Mouse (Mus musculus) hindbrain, embryonic 11.5 days (tissue): ENCODE measurements around the gene Ikzf1. TPM values are rescaled to one million over a fixed set of nuclear protein-coding genes. Genes with fewer than 3 reads are reported as not detected.

Experiments
- ATAC-seq: fragments of 200-750 bp; cut with Nextera tagmentation; 2 replicates; pipeline ENCODE4 v1.8.0; 2017; ENCODE audit warnings: mild to moderate bottlenecking, moderate TSS enrichment, moderate library complexity; ENCODE audit not compliant: low FRiP score
- DNase-seq: peaks from one replicate; pipeline ENCODE4 v3.0.0-alpha.2; 2015; ENCODE audit warnings: low spot score
- H3K27ac ChIP-seq: fragments of 300-500 bp; sonication (generic); 2 replicates; pipeline ENCODE4 v1.5.1; 2014; ENCODE audit warnings: mild to moderate bottlenecking, low read depth, low read length
- H3K27me3 ChIP-seq: fragments of 300-500 bp; sonication (generic); 2 replicates; pipeline ENCODE4 v1.6.1; 2014; ENCODE audit warnings: mild to moderate bottlenecking, low read length, moderate library complexity, mixed read lengths; ENCODE audit not compliant: control insufficient read depth, insufficient read depth
- H3K36me3 ChIP-seq: fragments of 300-500 bp; sonication (generic); 2 replicates; pipeline ENCODE4 v1.6.1; 2014; ENCODE audit warnings: mild to moderate bottlenecking, low read length, moderate library complexity, mixed read lengths; ENCODE audit not compliant: control insufficient read depth, insufficient read depth
- H3K4me1 ChIP-seq: fragments of 300-500 bp; sonication (generic); replicated peaks from 2 replicates; pipeline ENCODE4 v1.6.1; 2014; ENCODE audit warnings: low read length, mixed read lengths; ENCODE audit not compliant: control insufficient read depth, insufficient read depth
- H3K4me2 ChIP-seq: fragments of 300-500 bp; sonication (generic); replicated peaks from 2 replicates; pipeline ENCODE4 v1.6.1; 2014; ENCODE audit warnings: mild to moderate bottlenecking, low read depth, low read length
- H3K4me3 ChIP-seq: fragments of 300-500 bp; sonication (generic); 2 replicates; pipeline ENCODE4 v1.5.1; 2014; ENCODE audit warnings: low read depth, low read length
- H3K9ac ChIP-seq: fragments of 300-500 bp; sonication (generic); 2 replicates; pipeline ENCODE4 v1.6.1; 2014; ENCODE audit warnings: low read depth, low read length
- H3K9me3 ChIP-seq: fragments of 300-500 bp; sonication (generic); 2 replicates; pipeline ENCODE4 v1.6.1; 2016; ENCODE audit warnings: low read length; ENCODE audit not compliant: control insufficient read depth
- WGBS: fragments of 180-500 bp; shearing (Covaris S2); extraction: QIAGEN DNeasy Blood & Tissue Kit; methylation state at CpG from one replicate; pipeline ENCODE4 v1.1.7; 2014; 5-methylcytosine and 5-hydroxymethylcytosine counted together
- polyA plus RNA-seq: library from polyadenylated mRNA; unstranded; fragments of >200 nt; fragmentation: Nextera tagmentation; extraction: Ambion mirVana; gene quantifications from 2 replicates; pipeline ENCODE4 v1.2.1, GENCODE M21; 2014

Gene Ikzf1
- polyA plus RNA-seq, 1 experiment from 2014 or later = 3.5 TPM

DNA sequence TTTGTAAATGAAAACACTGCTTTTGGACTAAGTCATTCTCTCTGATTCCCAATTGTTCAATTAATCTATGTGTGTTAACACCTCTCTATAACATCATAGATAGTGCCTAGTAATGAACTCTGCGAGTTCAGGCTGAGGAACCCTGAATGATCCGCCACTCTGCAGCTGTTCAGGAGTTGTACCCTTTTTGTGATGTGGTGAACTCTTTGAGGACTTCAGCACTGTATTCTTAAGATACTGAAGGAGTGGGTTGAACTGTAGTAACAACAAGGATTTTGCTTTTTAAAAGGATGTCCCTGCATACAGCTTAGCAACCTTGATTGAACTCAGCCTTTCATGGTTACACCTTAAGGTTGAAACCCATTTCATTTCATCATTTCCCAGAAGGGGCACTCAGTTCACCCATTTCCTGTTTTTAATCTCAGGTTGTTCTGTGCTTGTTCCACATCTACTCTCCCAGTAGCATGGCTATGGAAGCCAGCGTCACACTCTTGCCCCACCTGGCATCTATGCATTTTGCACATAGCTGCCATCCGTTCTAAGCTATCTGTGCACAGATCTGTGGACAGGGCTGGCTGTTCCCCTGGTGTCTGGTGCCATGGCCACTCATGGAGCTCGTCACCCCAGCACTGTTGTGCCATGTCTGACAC lies 41.2 kb downstream of the Ikzf1 start:
- WGBS = 89% methylated on average over 5 of the region's 5 CpGs

DNA sequence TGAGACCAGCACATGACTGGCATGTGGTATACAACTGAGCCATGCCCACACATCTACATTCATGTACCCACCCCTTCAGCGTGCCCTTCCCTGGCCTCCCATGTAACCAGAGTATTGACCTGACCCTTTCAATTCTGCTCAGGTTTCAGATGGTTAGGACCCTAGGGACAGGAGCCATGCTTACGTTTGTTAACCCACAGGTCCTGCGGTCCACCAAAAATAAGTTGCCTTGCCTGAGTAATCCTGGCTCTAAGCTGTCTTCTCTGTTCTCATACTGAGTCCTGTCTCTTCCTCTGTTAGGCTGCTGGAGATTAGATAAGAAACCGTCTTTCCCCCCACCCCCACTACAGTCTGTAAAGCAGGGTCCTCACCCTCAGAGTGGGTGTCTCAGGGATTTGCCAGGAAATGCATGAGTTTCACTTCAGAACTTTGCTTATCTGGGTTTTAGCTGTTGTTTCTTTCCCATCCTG lies 42.0 kb downstream of the Ikzf1 start:
- WGBS = 74% methylated on average over 4 of the region's 4 CpGs
- Histone ChIP-seq H3K9me3 (no peaks in the 10 kb centered on the region), H3K27me3 (no peaks in the 10 kb centered on the region), H3K27ac (no peak overlapping the region), H3K4me1 (no peaks in the 10 kb centered on the region), H3K4me3 (no peak overlapping the region), H3K4me2 (no peak overlapping the region), H3K36me3 (no peaks in the 10 kb centered on the region), H3K9ac (no peak overlapping the region)
- ATAC-seq (no peak), DNase-seq (no peak)

More for the DNA sequence above, 41.2 kb downstream of the Ikzf1 start:
- H3K4me3 ChIP-seq = no peak overlapping the region
- no peak overlapping the region for H3K9ac ChIP-seq
- no peaks in the 10 kb centered on the region for H3K27me3 ChIP-seq
- no peaks in the 10 kb centered on the region for H3K9me3 ChIP-seq
- DNase-seq = no peak
- no peaks in the 10 kb centered on the region for H3K4me1 ChIP-seq
- no peak overlapping the region for H3K4me2 ChIP-seq
- H3K27ac ChIP-seq = no peak overlapping the region
- H3K36me3 ChIP-seq = no peaks in the 10 kb centered on the region
- ATAC-seq = no peak

DNA sequence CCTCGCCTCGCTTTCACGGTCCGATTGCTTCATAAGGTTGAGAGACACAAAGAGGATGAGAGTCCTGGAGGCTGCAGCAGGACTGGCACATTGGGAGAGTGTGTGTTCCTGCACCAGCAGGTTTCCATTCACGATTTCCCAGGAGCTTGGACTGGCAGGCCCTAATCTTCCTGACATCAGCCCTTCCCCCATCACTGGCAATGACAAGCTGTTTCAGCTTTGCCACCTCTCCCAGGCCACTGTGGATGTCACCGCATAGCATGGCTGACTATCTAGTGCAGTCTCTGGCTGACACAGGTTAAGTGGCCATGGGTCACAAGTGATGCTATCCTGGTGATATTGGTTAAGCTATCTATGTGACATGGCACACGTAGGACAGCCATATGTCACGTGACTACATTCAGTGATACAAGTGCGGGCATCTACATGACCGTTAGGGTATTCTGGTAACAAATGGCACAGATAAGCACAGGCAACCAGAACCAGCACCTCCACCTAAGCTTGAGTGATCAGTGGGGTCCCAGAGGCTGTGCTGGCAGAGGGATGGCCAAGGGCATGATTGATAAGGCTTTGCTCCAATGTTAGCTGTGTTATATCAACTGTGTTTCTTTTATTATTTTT lies 43.2 kb downstream of the Ikzf1 start:
- Histone ChIP-seq H3K36me3 (no peaks in the 10 kb centered on the region), H3K27me3 (no peaks in the 10 kb centered on the region), H3K27ac (no peak overlapping the region), H3K4me3 (no peak overlapping the region), H3K4me1 (no peaks in the 10 kb centered on the region), H3K9me3 (no peaks in the 10 kb centered on the region), H3K4me2 (no peak overlapping the region), H3K9ac (no peak overlapping the region)
- ATAC-seq (no peak), DNase-seq (no peak)
- WGBS = 89% methylated on average over 10 of the region's 10 CpGs

DNA sequence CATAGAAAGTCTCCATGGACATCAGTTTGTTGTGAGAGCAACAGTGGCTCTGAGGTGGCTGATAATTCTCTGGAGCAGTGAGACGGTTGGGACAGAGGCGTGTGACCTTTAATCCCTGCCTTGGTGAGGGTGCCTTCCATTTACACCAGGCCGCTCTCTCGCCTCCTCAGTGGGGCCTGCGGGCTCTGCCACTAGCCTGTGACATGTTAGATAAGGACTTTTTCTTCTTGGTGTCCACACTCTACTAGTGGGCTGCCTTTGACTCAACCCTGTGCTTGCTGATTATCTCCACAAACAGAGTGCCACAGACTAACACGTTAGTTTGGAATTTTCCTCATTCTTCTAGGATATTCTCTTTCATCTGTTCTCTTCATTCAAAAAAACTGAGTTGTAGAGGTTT lies 44.4 kb downstream of the Ikzf1 start:
- 85% methylated on average over 6 of the region's 6 CpGs for WGBS
- Histone ChIP-seq H3K4me2 (no peak overlapping the region), H3K9me3 (no peaks in the 10 kb centered on the region), H3K9ac (no peak overlapping the region), H3K36me3 (no peaks in the 10 kb centered on the region), H3K4me1 (no peaks in the 10 kb centered on the region), H3K27me3 (no peaks in the 10 kb centered on the region), H3K4me3 (no peak overlapping the region), H3K27ac (no peak overlapping the region)
- ATAC-seq (no peak), DNase-seq (no peak)

GRCm38 (mm10) chr11:11730062-11730461 lies 45.3 kb downstream of the Ikzf1 start:
- Histone ChIP-seq H3K27me3 (no peaks in the 10 kb centered on the region), H3K9ac (no peak overlapping the region), H3K27ac (no peak overlapping the region), H3K36me3 (no peaks in the 10 kb centered on the region), H3K4me1 (no peaks in the 10 kb centered on the region), H3K9me3 (no peaks in the 10 kb centered on the region), H3K4me3 (no peak overlapping the region), H3K4me2 (no peak overlapping the region)
- 91% methylated on average over 1 of the region's 1 CpGs for WGBS
- ATAC-seq = no peak
- DNase-seq = no peak

DNA sequence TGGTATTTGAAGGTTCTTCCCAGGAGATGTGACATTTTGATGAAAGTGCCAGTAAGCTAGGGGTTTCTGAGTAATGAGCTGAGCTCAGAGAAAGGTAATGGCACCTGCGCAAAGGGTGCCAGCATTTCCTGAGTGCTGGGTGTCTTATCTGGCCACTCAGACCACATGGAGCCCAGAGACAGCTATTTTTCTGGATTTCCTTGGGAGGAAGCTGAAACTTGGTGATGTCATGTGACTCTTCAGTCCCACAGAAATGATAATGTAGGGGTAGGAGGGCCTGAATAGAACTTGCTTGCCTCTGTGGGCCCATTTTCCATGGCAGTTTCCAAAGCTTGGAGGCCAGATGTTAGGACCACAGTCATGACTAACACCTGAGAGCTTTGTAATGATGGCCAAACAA lies 46.9 kb downstream of the Ikzf1 start:
- Histone ChIP-seq H3K27me3 (no peaks in the 10 kb centered on the region), H3K9me3 (no peaks in the 10 kb centered on the region), H3K27ac (no peak overlapping the region), H3K36me3 (no peaks in the 10 kb centered on the region), H3K4me2 (no peak overlapping the region), H3K4me1 (no peaks in the 10 kb centered on the region), H3K9ac (no peak overlapping the region), H3K4me3 (no peak overlapping the region)
- ATAC-seq = no peak
- 93% methylated on average over 1 of the region's 1 CpGs for WGBS
- DNase-seq = no peak

GRCm38 (mm10) chr11:11732972-11733770 lies 48.4 kb downstream of the Ikzf1 start:
- Histone ChIP-seq H3K9ac (no peak overlapping the region), H3K27me3 (no peaks in the 10 kb centered on the region), H3K4me1 (no peaks in the 10 kb centered on the region), H3K36me3 (no peaks in the 10 kb centered on the region), H3K9me3 (no peaks in the 10 kb centered on the region), H3K4me3 (no peak overlapping the region), H3K27ac (no peak overlapping the region), H3K4me2 (no peak overlapping the region)
- no peak for ATAC-seq
- DNase-seq = no peak
- 78% methylated on average over 8 of the region's 8 CpGs for WGBS

DNA sequence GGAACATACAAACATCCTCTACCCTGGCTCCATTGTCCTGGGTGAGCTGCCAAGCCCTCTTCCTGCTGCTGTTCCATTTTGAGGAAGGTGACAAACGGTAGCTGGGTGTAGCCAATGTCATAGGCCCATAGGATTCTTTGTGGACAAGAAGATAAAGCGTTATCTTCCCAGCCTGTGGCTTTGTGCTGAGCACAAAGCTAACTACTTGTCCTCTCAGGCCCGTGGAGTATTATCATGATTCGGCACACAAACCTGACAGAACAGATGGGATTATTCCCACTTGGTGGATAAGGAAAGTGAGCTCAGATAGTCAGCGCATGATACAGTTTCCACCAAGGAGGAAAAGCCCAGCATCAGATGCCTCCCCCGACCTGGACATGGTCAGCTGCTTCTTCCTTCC lies 50.4 kb downstream of the Ikzf1 start:
- ATAC-seq (no peak), DNase-seq (no peak)
- Histone ChIP-seq H3K4me2 (no peak overlapping the region), H3K9me3 (no peaks in the 10 kb centered on the region), H3K4me3 (no peak overlapping the region), H3K36me3 (no peaks in the 10 kb centered on the region), H3K4me1 (no peaks in the 10 kb centered on the region), H3K27ac (no peak overlapping the region), H3K27me3 (no peaks in the 10 kb centered on the region), H3K9ac (no peak overlapping the region)
- WGBS = 84% methylated on average over 6 of the region's 6 CpGs
